Mouse (Mus musculus): ENCODE measurements around the gene Gm9049. TPM values are rescaled to one million over a fixed set of nuclear protein-coding genes. Genes with fewer than 3 reads are reported as not detected.

Gm9049 gene
- polyA plus RNA-seq, 1 experiment from 2014 or later: not detected

Other genes with a start within 250 kb of the Gm9049 start
- gene Mdm1, start 212.3 kb downstream of the Gm9049 start, polyA plus RNA-seq (2016; fragmentation: Nextera tagmentation; extraction: Ambion mirVana): 64.9 and 66.8 TPM in 2 replicates
- 0.17 TPM in 1 of 2 replicates, not detected in the other for gene Il22, start 149.2 kb downstream of the Gm9049 start, polyA plus RNA-seq (2016; fragmentation: Nextera tagmentation; extraction: Ambion mirVana)
- not detected in 2 replicates for gene Gm32717, start 113.3 kb downstream of the Gm9049 start, polyA plus RNA-seq (2016; fragmentation: Nextera tagmentation; extraction: Ambion mirVana)
- gene Gm32802, start 95.4 kb downstream of the Gm9049 start, polyA plus RNA-seq (2016; fragmentation: Nextera tagmentation; extraction: Ambion mirVana): not detected in 2 replicates
- not detected in 2 replicates for gene Iltifb, start 59.1 kb downstream of the Gm9049 start, polyA plus RNA-seq (2016; fragmentation: Nextera tagmentation; extraction: Ambion mirVana)
- not detected in 2 replicates for gene Gm9040, start 27.1 kb downstream of the Gm9049 start, polyA plus RNA-seq (2016; fragmentation: Nextera tagmentation; extraction: Ambion mirVana)
- not detected in 2 replicates for gene Gm9044, start 21.7 kb downstream of the Gm9049 start, polyA plus RNA-seq (2016; fragmentation: Nextera tagmentation; extraction: Ambion mirVana)
- not detected in 2 replicates for gene Gm9045, start 16.3 kb downstream of the Gm9049 start, polyA plus RNA-seq (2016; fragmentation: Nextera tagmentation; extraction: Ambion mirVana)
- not detected in 2 replicates for gene Gm9046, start 10.8 kb downstream of the Gm9049 start, polyA plus RNA-seq (2016; fragmentation: Nextera tagmentation; extraction: Ambion mirVana)
- not detected in 2 replicates for gene Gm9048, start 5.4 kb downstream of the Gm9049 start, polyA plus RNA-seq (2016; fragmentation: Nextera tagmentation; extraction: Ambion mirVana)
- not detected in 2 replicates for gene Ifng, start 86.9 kb upstream of the Gm9049 start, polyA plus RNA-seq (2016; fragmentation: Nextera tagmentation; extraction: Ambion mirVana)

Data from midbrain, embryonic 12.5 days (tissue).